Mouse (Mus musculus) adrenal gland, adult (tissue): ENCODE data around the gene Mms22l.
"Not testable (repeated sequence)": the region's sequence is repeated elsewhere in the genome, so short reads cannot be mapped to it uniquely, and the experiment has no call there.

Source experiments
- DNase-seq, 2 experiments: peaks; one replicate each; pipeline ENCODE4 v3.0.0; 2022 to 2023; ENCODE audit warnings: low spot score in 1 of 2; ENCODE audit not compliant: inconsistent age in 2 of 2

Gene Mms22l

GRCm38 (mm10) chr4:24620440-24620839 is 124.2 kb downstream of the Mms22l start:
- no peak for DNase-seq

GRCm38 (mm10) chr4:24621422-24622187 is 125.4 kb downstream of the Mms22l start:
- DNase-seq = no peak

GRCm38 (mm10) chr4:24625951-24626584 is 129.8 kb downstream of the Mms22l start:
- DNase-seq = peak; percentile 28 to 65

GRCm38 (mm10) chr4:24626686-24627085 is 130.4 kb downstream of the Mms22l start:
- DNase-seq = peak; percentile 22 to 78

GRCm38 (mm10) chr4:24627871-24628270 is 131.6 kb downstream of the Mms22l start:
- peak in 1 of 2 experiments; percentile 26 for DNase-seq

- no peak for DNase-seq
These were observed 134.2 kb downstream of the Mms22l start for GRCm38 (mm10) chr4:24630430-24630829.

- no peak for DNase-seq
These were observed 135.1 kb downstream of the Mms22l start for GRCm38 (mm10) chr4:24631177-24631911.

- no peak for DNase-seq
These were observed 146.1 kb downstream of the Mms22l start for GRCm38 (mm10) chr4:24642306-24642705.

- DNase-seq = not testable (repeated sequence)
These were observed 148.5 kb downstream of the Mms22l start for GRCm38 (mm10) chr4:24644735-24645134.
